Mouse (Mus musculus): ENCODE measurements around the gene Xbp1. TPM values are rescaled to one million over a fixed set of nuclear protein-coding genes. Genes with fewer than 3 reads are reported as not detected.
"Not testable (repeated sequence)": the region's sequence is repeated elsewhere in the genome, so short reads cannot be mapped to it uniquely, and the experiment has no call there.

Xbp1 gene
- polyA plus RNA-seq, 1 experiment from 2014 or later: 130 TPM

DNA sequence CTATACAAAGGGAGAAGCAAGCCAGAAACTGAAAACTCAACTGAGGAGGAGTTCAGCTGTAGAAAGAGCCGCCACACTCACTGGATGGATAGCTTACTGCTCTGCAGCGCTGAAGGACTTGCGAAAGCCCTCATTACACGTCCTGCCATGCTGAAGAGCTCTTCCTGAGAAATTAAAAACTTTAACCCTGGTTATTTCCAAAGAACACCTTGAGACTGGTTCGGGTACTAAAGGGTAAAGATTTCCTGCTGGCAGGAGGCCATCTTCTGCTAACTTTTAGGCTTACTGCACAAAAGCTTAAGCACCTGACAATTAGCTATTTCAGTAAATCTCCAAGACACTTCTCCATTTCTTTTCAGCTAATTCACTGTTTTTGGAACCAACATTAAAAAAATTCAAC lies 9.7 kb downstream of the Xbp1 start:
- H3K27ac ChIP-seq (replicated peaks; ENCODE audit: low read depth, low read length): no peak overlapping the region
- H3K9ac ChIP-seq (replicated peaks; ENCODE audit: low read length): no peak overlapping the region
- ATAC-seq (ENCODE audit: low FRiP score, low TSS enrichment) (no peak), DNase-seq (no peak)
- H3K4me3 ChIP-seq (replicated peaks; ENCODE audit: low read depth, low read length): no peak overlapping the region
- H3K9me3 ChIP-seq (ENCODE audit: control insufficient read depth, low read length): no peaks in the 10 kb centered on the region
- H3K27me3 ChIP-seq (ENCODE audit: control insufficient read depth, insufficient read depth, low read length): no peaks in the 10 kb centered on the region
- H3K4me2 ChIP-seq (ENCODE audit: low read length): no peak overlapping the region
- 89% methylated on average over 5 of the region's 5 CpGs for WGBS
- peaks cover 93% of the 10 kb centered on the region for H3K36me3 ChIP-seq (ENCODE audit: control insufficient read depth, insufficient read depth, low read length)
- H3K4me1 ChIP-seq (ENCODE audit: control insufficient read depth, insufficient read depth, low read length): no peaks in the 10 kb centered on the region

GRCm38 (mm10) chr11:5530717-5531116 lies 10.3 kb downstream of the Xbp1 start:
- H3K27me3 ChIP-seq (ENCODE audit: control insufficient read depth, insufficient read depth, low read length): no peaks in the 10 kb centered on the region
- no peaks in the 10 kb centered on the region for H3K9me3 ChIP-seq (ENCODE audit: control insufficient read depth, low read length)
- 83% methylated on average over 6 of the region's 6 CpGs for WGBS

DNA sequence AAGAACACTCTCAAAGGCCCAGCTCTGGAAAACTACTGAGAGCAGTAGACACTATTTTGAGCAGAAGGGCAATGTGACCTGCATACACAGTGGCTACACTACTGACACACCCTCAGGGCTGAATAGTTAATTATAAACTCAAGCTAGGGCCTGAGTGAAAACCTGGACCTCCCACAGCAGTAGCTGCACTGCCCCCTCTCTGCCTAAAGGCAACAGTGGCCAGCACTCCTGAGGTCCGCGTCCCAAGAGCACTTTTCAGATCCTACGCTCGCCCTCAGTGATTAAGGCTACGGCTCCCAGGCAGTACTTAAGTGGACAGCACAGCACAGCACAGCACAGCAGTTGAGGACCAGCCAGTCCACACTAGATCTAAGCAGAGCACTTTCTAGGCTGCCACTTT lies 12.6 kb downstream of the Xbp1 start:
- Histone ChIP-seq H3K9ac (replicated peaks; ENCODE audit: low read length) (no peak overlapping the region), H3K4me3 (replicated peaks; ENCODE audit: low read depth, low read length) (no peak overlapping the region), H3K4me1 (ENCODE audit: control insufficient read depth, insufficient read depth, low read length) (no peaks in the 10 kb centered on the region), H3K27ac (replicated peaks; ENCODE audit: low read depth, low read length) (no peak overlapping the region), H3K4me2 (ENCODE audit: low read length) (no peak overlapping the region), H3K36me3 (ENCODE audit: control insufficient read depth, insufficient read depth, low read length) (peaks cover 70% of the 10 kb centered on the region), H3K9me3 (ENCODE audit: control insufficient read depth, low read length) (no peaks in the 10 kb centered on the region), H3K27me3 (ENCODE audit: control insufficient read depth, insufficient read depth, low read length) (no peaks in the 10 kb centered on the region)
- WGBS: 76% methylated on average over 5 of the region's 5 CpGs
- no peak for ATAC-seq (ENCODE audit: low FRiP score, low TSS enrichment)
- DNase-seq: no peak

More at GRCm38 (mm10) chr11:5530717-5531116, 10.3 kb downstream of the Xbp1 start:
- no peaks in the 10 kb centered on the region for H3K4me1 ChIP-seq (ENCODE audit: control insufficient read depth, insufficient read depth, low read length)
- DNase-seq (no peak), ATAC-seq (ENCODE audit: low FRiP score, low TSS enrichment) (no peak)
- H3K36me3 ChIP-seq (ENCODE audit: control insufficient read depth, insufficient read depth, low read length): peaks cover 88% of the 10 kb centered on the region
- H3K4me3 ChIP-seq (replicated peaks; ENCODE audit: low read depth, low read length): no peak overlapping the region
- H3K9ac ChIP-seq (replicated peaks; ENCODE audit: low read length): no peak overlapping the region
- H3K4me2 ChIP-seq (ENCODE audit: low read length): no peak overlapping the region
- no peak overlapping the region for H3K27ac ChIP-seq (replicated peaks; ENCODE audit: low read depth, low read length)

DNA sequence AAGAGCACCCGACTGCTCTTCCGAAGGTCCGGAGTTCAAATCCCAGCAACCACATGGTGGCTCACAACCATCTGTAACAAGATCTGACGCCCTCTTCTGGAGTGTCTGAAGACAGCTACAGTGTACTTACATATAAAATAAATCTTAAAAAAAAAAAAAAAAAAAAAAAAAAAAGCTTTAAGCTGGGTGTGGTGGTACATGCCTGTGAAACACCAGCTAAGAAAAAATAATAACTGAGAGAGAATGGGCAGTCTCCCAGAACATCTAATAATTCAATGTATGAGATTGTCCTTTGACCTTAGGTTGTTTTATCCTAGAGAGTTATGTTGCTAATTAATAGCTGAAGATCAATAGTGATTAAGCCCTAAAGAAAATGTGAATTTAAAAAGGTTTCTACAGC lies 17.0 kb downstream of the Xbp1 start:
- H3K27me3 ChIP-seq (ENCODE audit: control insufficient read depth, insufficient read depth, low read length); DNase-seq; H3K4me2 ChIP-seq (ENCODE audit: low read length); H3K9ac ChIP-seq (replicated peaks; ENCODE audit: low read length); H3K9me3 ChIP-seq (ENCODE audit: control insufficient read depth, low read length); H3K4me3 ChIP-seq (replicated peaks; ENCODE audit: low read depth, low read length); ATAC-seq (ENCODE audit: low FRiP score, low TSS enrichment); H3K27ac ChIP-seq (replicated peaks; ENCODE audit: low read depth, low read length); H3K4me1 ChIP-seq (ENCODE audit: control insufficient read depth, insufficient read depth, low read length): not testable (repeated sequence)
- H3K36me3 ChIP-seq (ENCODE audit: control insufficient read depth, insufficient read depth, low read length): peaks cover 31% of the 10 kb centered on the region
- 94% methylated on average over 4 of the region's 4 CpGs for WGBS

GRCm38 (mm10) chr11:5540331-5540730 lies 19.9 kb downstream of the Xbp1 start:
- Histone ChIP-seq H3K4me1 (ENCODE audit: control insufficient read depth, insufficient read depth, low read length) (peaks cover 8% of the 10 kb centered on the region), H3K4me2 (ENCODE audit: low read length) (peak overlapping the region; percentile 84), H3K27me3 (ENCODE audit: control insufficient read depth, insufficient read depth, low read length) (no peaks in the 10 kb centered on the region), H3K9ac (replicated peaks; ENCODE audit: low read length) (no peak overlapping the region; the same call in 1 of the 2 replicates), H3K4me3 (replicated peaks; ENCODE audit: low read depth, low read length) (no peak overlapping the region; the same call in 1 of the 2 replicates), H3K36me3 (ENCODE audit: control insufficient read depth, insufficient read depth, low read length) (peaks cover 4% of the 10 kb centered on the region; the same call in 1 of the 2 replicates), H3K9me3 (ENCODE audit: control insufficient read depth, low read length) (no peaks in the 10 kb centered on the region), H3K27ac (replicated peaks; ENCODE audit: low read depth, low read length) (no peak overlapping the region)
- WGBS: 10% methylated on average over 4 of the region's 4 CpGs
- ATAC-seq (ENCODE audit: low FRiP score, low TSS enrichment) (no peak), DNase-seq (no peak)

- Histone ChIP-seq H3K4me3 (replicated peaks; ENCODE audit: low read depth, low read length) (peak overlapping the region; percentile 88), H3K27ac (replicated peaks; ENCODE audit: low read depth, low read length) (peak overlapping the region; percentile 74), H3K9ac (replicated peaks; ENCODE audit: low read length) (peak overlapping the region; percentile 82), H3K36me3 (ENCODE audit: control insufficient read depth, insufficient read depth, low read length) (peaks cover 4% of the 10 kb centered on the region; the same call in 1 of the 2 replicates), H3K4me1 (ENCODE audit: control insufficient read depth, insufficient read depth, low read length) (peaks cover 8% of the 10 kb centered on the region), H3K4me2 (ENCODE audit: low read length) (peak overlapping the region; percentile 84), H3K9me3 (ENCODE audit: control insufficient read depth, low read length) (no peaks in the 10 kb centered on the region), H3K27me3 (ENCODE audit: control insufficient read depth, insufficient read depth, low read length) (no peaks in the 10 kb centered on the region)
- DNase-seq: peak; percentile 48
- no peak for ATAC-seq (ENCODE audit: low FRiP score, low TSS enrichment)
- 4% methylated on average over 25 of the region's 28 CpGs for WGBS
Measured at GRCm38 (mm10) chr11:5541230-5541798, 20.9 kb downstream of the Xbp1 start.

DNA sequence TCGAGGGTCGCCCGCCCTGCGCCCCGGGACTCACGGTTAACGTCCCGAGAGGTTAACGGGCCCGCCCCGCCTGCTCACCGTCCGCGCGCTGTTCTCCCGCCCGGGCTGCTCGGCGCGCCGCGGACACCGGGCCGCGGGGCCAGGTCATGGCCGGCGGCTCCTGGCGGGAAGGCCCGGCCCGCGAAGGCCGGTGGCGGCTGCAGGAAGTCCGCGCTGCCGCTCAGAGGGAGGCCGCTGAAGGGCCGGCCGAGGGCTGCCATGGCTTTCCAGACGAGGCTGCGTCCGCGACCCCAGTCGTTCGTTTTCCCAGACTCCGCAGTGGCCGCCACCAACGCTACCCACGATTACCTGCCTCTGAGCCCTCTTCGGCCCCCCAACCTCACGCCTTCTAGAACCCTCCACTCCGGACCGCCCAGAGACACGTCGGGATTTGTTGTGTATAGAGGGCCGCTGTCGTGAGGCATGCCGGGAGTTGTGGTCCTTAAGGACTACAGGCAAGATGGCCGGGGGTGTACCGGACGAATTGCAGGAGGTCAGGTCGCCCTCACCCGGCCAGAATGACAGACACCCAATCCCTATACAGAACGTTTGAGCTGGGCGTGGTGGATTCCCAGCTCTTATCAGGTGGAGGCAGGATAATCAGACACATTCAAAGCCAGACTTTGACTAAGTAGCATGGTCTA lies 21.5 kb downstream of the Xbp1 start, which contains the start of gene Ccdc117:
Gene Ccdc117, minus strand, starts transcription at position 389 of the 683 bp plus-strand sequence.
- Histone ChIP-seq H3K27me3 (ENCODE audit: control insufficient read depth, insufficient read depth, low read length) (no peaks in the 10 kb centered on the region), H3K4me1 (ENCODE audit: control insufficient read depth, insufficient read depth, low read length) (peaks cover 8% of the 10 kb centered on the region), H3K9ac (replicated peaks; ENCODE audit: low read length) (peak within 1 kb of the TSS; percentile 82), H3K4me3 (replicated peaks; ENCODE audit: low read depth, low read length) (peak within 1 kb of the TSS; percentile 88), H3K4me2 (ENCODE audit: low read length) (peak within 1 kb of the TSS; percentile 84), H3K27ac (replicated peaks; ENCODE audit: low read depth, low read length) (peak within 1 kb of the TSS; percentile 74), H3K36me3 (ENCODE audit: control insufficient read depth, insufficient read depth, low read length) (peaks cover 4% of the 10 kb centered on the region; the same call in 1 of the 2 replicates), H3K9me3 (ENCODE audit: control insufficient read depth, low read length) (no peaks in the 10 kb centered on the region)
- peak; percentile 92 for DNase-seq
- under 1% methylated on average over 65 of the region's 65 CpGs for WGBS
- ATAC-seq (ENCODE audit: low FRiP score, low TSS enrichment): peak; percentile 99

DNA sequence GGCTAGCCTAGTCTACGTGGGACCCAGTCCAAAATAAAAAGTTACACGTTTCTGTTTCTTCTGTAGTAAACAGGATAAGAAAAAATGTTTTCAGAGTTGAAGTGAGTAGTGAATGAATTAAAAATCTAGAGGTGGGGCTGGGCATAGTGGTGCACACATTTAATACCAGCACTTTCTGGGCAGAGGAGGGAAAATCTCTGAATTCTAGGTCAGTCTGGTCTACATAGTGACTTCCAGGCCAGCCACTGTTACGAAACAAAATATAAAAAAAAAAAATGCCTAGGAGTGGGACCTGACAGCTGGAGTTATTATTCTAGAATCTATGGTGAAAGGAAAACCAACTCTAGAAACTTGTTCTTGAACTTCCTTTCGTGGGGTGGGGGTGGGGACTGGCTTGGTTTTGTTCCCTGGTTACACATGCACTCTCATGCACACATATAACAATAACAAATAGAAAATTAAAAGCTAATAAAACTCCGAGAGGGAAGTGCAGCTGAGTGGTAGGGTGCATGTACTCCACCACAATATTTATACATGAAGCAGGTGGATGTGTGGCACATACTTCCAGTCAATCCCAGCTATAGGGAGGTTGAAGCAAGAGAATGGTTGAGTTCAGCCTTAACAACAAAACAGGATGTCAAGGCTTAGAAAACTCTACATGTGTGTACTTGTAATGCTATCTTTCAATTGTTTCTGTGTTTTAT lies 22.2 kb downstream of the Xbp1 start:
- Histone ChIP-seq H3K4me3 (replicated peaks; ENCODE audit: low read depth, low read length) (peak overlapping the region; percentile 88), H3K9me3 (ENCODE audit: control insufficient read depth, low read length) (no peaks in the 10 kb centered on the region), H3K36me3 (ENCODE audit: control insufficient read depth, insufficient read depth, low read length) (peaks cover 4% of the 10 kb centered on the region; the same call in 1 of the 2 replicates), H3K4me2 (ENCODE audit: low read length) (peak overlapping the region; percentile 84), H3K27me3 (ENCODE audit: control insufficient read depth, insufficient read depth, low read length) (no peaks in the 10 kb centered on the region), H3K9ac (replicated peaks; ENCODE audit: low read length) (peak overlapping the region; percentile 82; the same call in 1 of the 2 replicates), H3K4me1 (ENCODE audit: control insufficient read depth, insufficient read depth, low read length) (peaks cover 8% of the 10 kb centered on the region), H3K27ac (replicated peaks; ENCODE audit: low read depth, low read length) (0 out of 2 replicates have a peak overlapping the region, but pooled peaks have one; percentile 74)
- WGBS: 56% methylated on average over 5 of the region's 5 CpGs
- DNase-seq (no peak), ATAC-seq (ENCODE audit: low FRiP score, low TSS enrichment) (no peak)

Data from midbrain, embryonic 14.5 days (tissue).